Mouse (Mus musculus) thymus, postnatal 10 days (tissue): ENCODE results near the gene Cobll1.
"Not testable (repeated sequence)": the region's sequence is repeated elsewhere in the genome, so short reads cannot be mapped to it uniquely, and the experiment has no call there.

Experiments
- DNase-seq, 2 experiments: peaks; one replicate each; pipeline ENCODE4 v3.0.0; 2021; ENCODE audit warnings: low spot score in 2 of 2

Gene Cobll1

GRCm38 (mm10) chr2:65238964-65239570 is at the start of gene Cobll1:
Gene Cobll1 (minus strand): TSS chr2:65239403.
- DNase-seq = peak; percentile 9 to 26

DNA sequence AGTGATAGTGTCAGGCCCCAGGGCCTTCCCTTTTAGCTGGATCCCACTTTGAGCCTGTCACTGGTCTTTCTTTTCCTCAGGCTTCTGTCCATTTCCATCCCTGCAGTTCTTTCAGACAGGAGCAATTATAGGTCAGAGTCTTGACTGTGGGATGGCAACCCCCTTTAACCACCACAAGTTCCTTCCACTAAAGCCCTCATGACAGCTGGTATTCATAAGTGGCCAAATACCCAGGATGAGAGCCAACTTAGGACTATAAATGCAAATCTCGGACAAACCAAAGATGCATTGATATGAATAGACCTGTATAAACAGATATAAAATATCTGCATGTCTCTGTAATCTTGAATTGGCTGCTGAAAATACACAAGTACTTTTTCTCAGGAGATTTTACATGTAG is 49.5 kb upstream of the Cobll1 start:
- DNase-seq = no peak

GRCm38 (mm10) chr2:65285380-65285779 is 46.2 kb upstream of the Cobll1 start:
- DNase-seq = no peak

- DNase-seq = no peak
Observed at GRCm38 (mm10) chr2:65282979-65283378, 43.8 kb upstream of the Cobll1 start.

GRCm38 (mm10) chr2:65279029-65279690 is 40.0 kb upstream of the Cobll1 start:
- DNase-seq = no peak

- no peak for DNase-seq
Observed at GRCm38 (mm10) chr2:65275443-65276061, 36.3 kb upstream of the Cobll1 start.

- no peak for DNase-seq
Observed at GRCm38 (mm10) chr2:65273910-65274309, 34.7 kb upstream of the Cobll1 start.

DNA sequence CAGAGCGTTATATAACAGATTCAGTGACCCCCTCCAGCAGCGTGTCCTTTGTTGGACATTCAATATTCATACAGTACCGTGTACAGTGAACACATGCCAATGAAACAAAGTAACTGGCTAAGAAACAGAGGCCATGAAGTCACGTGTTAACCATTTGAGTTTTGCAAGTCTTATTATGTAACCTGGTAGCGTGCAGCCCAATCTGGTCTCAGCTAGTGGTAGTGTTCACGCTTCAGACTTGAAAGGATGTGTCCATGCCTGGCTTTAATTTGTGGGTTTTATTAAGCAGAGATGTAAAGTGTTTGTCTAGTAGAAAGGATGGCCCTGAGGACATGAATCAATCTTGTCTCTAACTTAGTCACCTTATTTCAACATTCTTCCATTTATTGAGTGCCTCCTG is 29.5 kb upstream of the Cobll1 start:
- no peak for DNase-seq

DNA sequence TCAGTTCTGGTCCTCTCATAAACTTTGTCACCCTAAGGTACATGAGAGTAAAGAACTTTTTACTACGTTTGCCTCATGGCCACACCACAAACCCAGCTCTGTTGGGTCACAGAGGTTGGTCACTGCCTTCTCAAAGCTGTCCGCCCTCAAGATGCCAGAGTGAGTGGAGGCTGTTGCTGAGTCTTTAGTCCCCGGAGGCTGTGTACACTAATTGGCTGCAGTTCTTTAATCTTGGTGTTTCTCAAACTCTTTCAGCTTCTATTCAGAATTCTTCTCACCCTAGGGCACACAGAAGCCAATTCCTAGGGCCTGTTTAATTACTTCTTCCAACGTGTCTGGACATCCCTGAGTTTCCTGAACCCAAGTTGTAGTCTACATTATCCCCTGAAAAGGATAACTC is 28.6 kb upstream of the Cobll1 start:
- DNase-seq = no peak

DNA sequence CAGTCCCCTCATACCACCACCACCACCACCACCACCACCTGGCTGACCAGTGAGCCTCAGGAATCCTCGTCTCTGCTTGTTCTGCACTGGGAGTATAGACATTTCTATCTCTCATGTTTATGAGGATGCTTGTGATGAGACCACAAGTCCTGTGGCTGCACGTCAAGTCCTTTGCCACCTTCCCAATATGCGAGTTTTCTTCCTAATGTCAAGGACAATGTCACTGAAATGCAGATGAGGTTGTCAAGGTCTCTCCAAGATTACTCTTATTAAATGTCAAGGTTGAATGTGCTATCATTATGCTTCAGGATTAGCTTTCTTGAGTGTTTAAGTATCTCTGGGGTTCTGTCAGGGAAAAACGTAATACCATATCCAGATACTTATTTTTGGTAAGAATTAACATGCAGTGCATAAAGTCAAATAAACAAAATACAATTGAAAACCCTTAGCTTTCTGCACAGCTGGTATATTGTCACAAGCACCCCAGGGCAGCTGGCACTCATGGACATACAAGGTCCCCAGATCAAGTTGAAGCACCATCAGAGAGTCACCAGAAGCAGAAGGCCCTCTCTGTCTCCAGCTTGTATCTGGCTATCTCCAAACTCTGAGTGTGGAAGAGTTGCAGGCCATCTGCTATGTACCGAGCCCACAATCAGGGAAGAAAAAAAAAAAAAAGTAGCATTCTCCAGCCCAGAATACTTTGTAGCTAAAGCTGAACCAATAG is 27.5 kb upstream of the Cobll1 start:
- no peak for DNase-seq

- DNase-seq = no peak
Observed at GRCm38 (mm10) chr2:65262251-65262650, 23.0 kb upstream of the Cobll1 start.

DNA sequence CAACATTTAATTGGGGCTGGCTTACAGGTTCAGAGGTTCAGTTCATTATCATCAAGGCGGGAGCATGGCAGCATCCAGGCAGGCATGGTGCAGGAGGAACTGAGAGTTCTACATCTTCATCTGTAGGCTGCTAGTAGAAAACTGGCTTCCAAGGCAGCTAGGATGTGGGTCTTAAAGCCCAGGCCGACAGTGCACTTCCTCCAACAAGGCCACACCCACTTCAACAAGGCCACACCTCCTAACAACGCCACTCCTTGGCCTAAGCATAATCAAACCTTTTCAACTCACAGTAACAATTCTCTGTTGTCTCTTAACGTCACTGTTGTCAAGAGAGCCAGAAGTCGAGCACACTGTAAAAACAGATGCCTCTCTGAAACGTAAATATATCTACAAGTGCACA is 21.6 kb upstream of the Cobll1 start:
- DNase-seq = not testable (repeated sequence)

GRCm38 (mm10) chr2:65260400-65260799 is 21.2 kb upstream of the Cobll1 start:
- no peak for DNase-seq

GRCm38 (mm10) chr2:65257446-65257845 is 18.2 kb upstream of the Cobll1 start:
- no peak for DNase-seq

DNA sequence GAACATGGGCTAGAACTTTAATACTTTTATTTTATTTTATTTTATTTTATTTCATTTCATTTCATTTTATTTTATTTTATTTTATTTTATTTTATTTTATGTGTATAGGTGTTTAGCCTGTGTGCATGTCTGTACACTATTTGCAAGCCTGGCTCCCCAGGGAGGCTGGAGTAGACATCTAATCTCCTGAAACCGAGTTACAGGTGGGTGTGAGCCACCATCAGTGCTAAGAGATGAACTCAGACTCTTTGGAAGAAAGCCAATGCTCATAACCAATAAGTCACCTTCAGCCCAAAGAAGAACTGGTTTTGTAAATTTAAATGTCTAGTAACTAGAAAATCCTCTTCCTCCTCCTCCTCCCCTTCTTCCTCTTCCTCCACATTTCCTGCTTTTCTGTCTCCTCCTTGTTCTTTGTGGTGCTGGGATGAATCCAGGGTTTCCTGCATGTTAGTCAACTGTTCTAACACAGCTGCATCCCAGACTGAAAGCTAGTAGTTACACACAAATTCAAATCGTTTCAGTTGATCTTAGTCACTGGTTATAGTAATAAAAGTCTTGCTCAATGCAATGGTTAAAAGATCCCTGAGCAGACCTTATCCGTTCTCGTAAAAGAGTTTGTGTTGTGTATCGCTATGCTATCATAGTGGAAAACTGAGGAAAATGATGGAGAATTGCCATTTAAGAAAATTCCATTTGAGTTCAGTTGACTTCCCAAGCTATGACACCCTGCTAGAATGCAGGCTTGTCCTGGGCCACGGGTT is 17.5 kb upstream of the Cobll1 start:
- DNase-seq = no peak

GRCm38 (mm10) chr2:65250589-65251104 is 11.4 kb upstream of the Cobll1 start:
- DNase-seq = no peak

GRCm38 (mm10) chr2:65249575-65249974 is 10.4 kb upstream of the Cobll1 start:
- no peak for DNase-seq

- no peak for DNase-seq
Observed at GRCm38 (mm10) chr2:65240173-65240745, 1.1 kb upstream of the Cobll1 start.

DNA sequence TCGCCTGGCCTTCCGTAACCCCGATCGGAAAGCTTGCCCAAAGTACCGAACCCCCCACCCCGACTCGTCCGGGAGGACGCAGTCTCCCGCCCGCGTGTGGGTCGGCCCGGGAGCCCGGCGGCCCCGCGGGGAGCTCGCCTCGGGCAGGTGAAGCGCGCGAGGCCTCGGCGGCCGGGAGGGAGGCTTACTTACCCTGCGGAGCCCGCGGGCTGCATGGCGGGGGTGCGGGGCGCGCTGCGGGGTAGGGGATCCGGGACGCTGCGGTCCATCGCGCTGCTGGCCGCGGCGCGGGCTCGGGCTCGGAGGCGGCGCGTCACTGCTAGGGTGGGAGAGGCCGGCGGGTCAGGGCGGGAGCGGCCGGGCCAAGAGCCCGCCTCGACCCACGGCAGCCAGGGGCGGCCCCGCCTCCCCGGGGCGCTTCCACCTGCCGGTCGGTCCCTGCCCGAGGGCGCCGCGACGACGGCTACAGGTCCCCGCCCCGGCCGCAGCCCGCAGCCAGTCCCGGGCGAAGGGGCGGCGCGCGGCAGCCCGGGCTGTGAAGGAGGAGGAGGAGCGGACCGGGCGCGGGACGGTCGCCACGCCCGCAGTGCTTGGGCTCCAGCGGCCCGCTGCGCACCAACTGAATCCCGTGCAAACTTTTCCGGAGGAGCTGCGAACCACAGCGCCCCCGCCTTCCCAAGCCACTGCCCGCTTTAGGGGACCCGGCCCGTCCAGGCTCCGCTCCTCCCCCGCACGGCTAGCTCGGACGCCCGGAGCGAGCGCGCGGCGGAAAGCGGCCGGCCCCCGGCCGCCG is 836 bp downstream of the Cobll1 start:
- DNase-seq = peak; percentile 15 to 40

DNA sequence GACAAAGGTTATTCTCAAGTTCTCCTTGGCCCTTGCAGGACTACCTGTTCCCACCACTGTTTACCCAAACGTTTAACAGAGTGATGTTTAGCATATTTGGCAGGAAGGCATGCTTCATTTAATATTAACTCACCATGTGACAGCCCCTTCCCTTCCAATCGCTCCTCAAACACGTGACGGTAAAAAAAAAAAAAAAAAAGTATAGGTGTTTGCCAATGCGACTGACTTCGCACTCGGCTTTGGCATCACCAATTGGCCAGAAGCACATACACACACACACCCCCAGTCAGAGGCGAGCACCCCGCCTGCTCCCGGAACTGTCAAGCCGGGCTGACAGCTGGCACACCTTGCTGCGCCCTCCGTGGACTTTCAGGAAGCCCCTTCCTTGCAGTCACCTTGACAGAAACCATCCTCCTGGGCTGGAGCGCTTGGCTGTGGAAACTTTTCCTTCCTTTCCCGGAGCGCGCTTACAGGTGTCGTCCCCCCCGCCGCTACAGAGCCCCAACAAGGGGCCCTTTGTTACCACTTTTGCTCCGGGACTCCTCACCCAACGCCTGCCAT is 1.5 kb downstream of the Cobll1 start:
- peak; percentile 18 to 46 for DNase-seq
